Mouse (Mus musculus): ENCODE measurements around the gene Rps15.

Rps15 gene

GRCm38 (mm10) chr10:80294788-80295303 lies 2.6 kb downstream of the Rps15 start:
- DNase-seq, result no peak

- peak; percentile 75 for DNase-seq
These were observed 3.6 kb downstream of the Rps15 start, which contains the start of gene Apc2 for GRCm38 (mm10) chr10:80295618-80296425. Gene Apc2 (plus strand): TSS chr10:80295977.

DNA sequence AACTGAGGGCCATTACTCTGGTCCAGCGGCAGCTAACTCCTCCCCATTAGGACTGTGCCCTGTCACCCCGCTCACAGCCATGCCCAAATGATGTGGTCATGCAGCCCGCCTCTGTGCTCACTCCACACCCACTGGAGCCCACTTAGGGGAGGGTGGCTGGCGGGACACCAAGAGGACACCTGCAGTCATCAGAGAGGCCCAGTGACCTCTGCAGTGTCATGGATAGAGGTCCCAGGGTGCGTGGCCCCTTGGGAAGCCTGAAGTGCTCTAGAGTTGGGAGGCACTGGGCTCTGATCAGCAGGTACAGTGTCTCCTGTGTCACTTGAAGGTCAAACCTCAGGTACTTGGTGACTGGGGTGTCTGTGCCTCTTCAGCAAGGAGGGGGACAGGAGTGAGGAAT lies 4.6 kb downstream of the Rps15 start:
- DNase-seq, result no peak

- no peak for DNase-seq
These were observed 5.4 kb downstream of the Rps15 start for GRCm38 (mm10) chr10:80297526-80298133.

GRCm38 (mm10) chr10:80298571-80299281 lies 6.5 kb downstream of the Rps15 start:
- DNase-seq, result no peak

DNA sequence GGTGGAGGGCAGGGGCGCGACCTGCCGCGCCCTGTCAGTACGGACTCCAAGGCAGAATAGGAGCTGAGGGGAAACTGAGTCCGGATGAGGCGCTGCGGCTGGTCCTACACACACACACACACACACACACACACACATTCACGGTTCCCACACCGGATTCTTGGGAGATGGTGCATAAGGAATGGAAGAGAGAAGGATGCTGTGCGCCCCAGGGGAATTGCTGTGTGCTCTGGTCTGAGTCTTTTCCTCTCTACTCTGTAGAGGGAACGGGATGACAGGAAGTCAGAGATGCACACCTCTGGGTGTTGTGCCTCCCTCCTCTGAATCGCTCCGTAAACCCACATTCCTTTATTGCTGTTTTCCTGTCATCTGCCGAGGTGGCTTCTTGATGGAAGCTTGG lies 7.0 kb downstream of the Rps15 start:
- DNase-seq, result no peak

- DNase-seq, result no peak
These were observed 7.6 kb downstream of the Rps15 start for GRCm38 (mm10) chr10:80299824-80300223.

GRCm38 (mm10) chr10:80300672-80301181 lies 8.5 kb downstream of the Rps15 start:
- DNase-seq, result no peak

- DNase-seq, result no peak
These were observed 9.2 kb downstream of the Rps15 start for GRCm38 (mm10) chr10:80301256-80302081.

GRCm38 (mm10) chr10:80302082-80302355 lies 9.8 kb downstream of the Rps15 start:
- no peak for DNase-seq

- DNase-seq, result peak; percentile 61
These were observed 10.2 kb downstream of the Rps15 start for GRCm38 (mm10) chr10:80302471-80302881.

DNA sequence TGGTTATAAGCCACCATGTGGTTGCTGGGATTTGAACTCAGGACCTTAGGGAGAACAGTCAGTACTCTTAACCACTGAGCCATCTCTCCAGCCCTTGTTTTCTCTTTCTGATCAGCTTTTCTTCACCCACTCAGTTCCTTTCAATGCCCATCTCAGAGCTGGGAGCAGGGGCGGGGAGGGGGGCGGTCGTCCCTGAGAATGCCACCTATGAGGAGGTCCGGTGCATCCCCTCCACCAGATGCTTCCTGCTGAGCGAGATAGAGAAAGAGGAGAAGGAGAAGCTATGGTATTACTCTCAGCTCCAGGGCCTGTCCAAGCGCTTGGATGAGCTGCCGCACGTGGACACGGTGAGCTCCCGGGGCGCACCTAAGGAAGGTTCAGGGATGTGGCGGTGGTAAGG lies 12.2 kb downstream of the Rps15 start:
- no peak for DNase-seq

DNA sequence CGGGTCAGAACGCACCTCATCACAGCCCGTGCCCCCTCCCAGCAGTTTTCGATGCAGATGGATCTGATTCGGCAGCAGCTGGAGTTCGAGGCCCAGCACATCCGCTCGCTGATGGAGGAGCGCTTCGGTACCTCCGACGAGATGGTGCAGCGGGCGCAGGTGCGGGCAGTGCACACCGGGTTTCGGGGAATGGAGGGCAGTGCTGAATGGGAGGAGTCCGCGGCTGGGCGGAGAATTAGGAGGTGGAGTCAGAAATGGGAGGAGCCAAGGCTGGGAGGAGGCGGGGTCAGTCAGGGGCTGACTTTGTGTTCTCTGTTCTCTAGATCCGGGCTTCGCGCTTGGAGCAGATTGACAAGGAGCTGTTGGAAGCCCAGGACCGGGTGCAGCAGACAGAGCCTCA lies 12.6 kb downstream of the Rps15 start:
- peak; percentile 75 for DNase-seq

GRCm38 (mm10) chr10:80311560-80311959 lies 19.3 kb downstream of the Rps15 start:
- DNase-seq, result no peak

- DNase-seq, result no peak
These were observed 20.6 kb downstream of the Rps15 start for GRCm38 (mm10) chr10:80312586-80313504.

- no peak for DNase-seq
These were observed 21.5 kb downstream of the Rps15 start for GRCm38 (mm10) chr10:80313627-80314201.

DNA sequence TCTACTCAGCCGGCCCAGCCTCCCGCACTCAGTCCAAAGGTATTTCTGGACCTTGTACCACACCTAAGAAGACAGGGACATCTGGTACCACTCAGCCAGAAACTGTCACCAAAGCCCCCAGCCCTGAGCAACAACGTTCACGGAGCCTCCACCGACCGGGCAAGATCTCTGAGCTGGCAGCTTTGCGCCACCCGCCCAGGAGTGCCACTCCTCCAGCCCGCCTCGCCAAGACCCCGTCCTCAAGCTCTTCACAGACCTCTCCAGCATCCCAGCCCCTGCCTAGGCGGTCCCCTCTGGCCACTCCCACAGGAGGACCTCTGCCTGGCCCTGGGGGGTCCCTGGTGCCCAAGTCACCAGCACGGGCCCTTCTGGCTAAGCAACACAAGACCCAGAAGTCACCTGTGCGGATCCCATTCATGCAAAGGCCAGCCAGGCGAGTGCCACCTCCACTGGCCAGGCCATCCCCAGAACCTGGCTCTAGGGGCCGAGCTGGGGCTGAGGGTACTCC lies 22.3 kb downstream of the Rps15 start:
- no peak for DNase-seq

- DNase-seq, result no peak
These were observed 23.1 kb downstream of the Rps15 start for GRCm38 (mm10) chr10:80315315-80315714.

DNA sequence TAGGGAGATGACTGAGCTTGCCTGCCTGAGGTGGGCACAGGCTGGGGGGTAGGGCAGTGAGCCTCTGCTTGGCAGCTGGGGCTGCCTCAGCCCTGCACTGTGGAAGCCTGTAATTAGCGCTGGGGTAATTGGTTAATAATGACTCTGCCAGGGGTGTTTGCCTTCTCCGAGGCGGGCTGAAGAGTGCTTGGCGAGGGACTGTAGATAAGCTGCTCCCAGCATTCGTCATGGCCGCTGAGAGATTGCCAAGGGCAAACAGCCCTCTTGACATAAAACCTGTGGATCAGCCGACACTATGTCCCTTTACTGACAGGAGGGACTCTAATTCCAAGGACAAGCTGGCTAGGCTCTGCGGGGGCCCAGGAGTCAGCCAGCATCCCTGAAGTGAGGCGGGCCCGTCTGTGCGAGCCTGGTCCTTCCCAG lies 24.1 kb downstream of the Rps15 start:
- no peak for DNase-seq

- no peak for DNase-seq
These were observed 24.8 kb downstream of the Rps15 start for GRCm38 (mm10) chr10:80317011-80317410.

DNA sequence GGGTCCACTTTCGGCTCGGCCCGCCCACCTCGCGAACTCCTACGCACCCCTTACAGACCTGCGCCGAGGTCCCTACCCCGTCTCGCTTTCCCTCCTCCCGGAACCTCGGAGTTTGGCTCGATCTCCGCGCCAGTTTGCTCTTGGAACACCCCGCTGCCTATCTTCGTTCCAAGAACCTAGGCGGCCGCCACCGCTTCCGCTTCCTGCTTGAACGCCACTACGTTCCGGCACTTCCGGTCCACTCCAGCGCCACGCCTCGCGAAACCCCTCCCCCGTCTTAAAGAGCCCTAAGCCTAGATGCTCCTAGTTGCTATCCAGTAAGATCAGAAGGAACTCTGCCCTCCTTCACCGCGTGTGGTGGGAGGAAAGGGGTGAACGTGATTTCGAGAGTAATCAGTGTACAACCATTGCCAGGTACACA lies 28.1 kb downstream of the Rps15 start, which contains the start of gene 2310011J03Rik:
Gene 2310011J03Rik (minus strand): TSS at position 198 of the 421 bp plus-strand sequence.
- DNase-seq, result peak; percentile 94

Data from liver (tissue).